Mouse (Mus musculus) kidney, postnatal 0 days (tissue): ENCODE measurements around the gene Tnfrsf12a. TPM values are rescaled to one million over a fixed set of nuclear protein-coding genes. Genes with fewer than 3 reads are reported as not detected.

Source experiments
- ATAC-seq: fragments of 200-750 bp; cut with Nextera tagmentation; replicated peaks from 2 replicates; pipeline ENCODE4 v1.8.0; 2017; ENCODE audit warnings: low read depth, moderate number of reproducible peaks, moderate TSS enrichment, moderate library complexity; ENCODE audit not compliant: low FRiP score
- DNase-seq: peaks from one replicate; pipeline ENCODE4 v3.0.0-alpha.2; 2016; ENCODE audit warnings: low spot score
- H3K27ac ChIP-seq: fragments of 300-500 bp; sonication (generic); 2 replicates; pipeline ENCODE4 v1.5.1; 2014; ENCODE audit warnings: mild to moderate bottlenecking
- H3K27me3 ChIP-seq: fragments of 300-500 bp; sonication (generic); 2 replicates; pipeline ENCODE4 v1.6.1; 2014; ENCODE audit warnings: low read length, mixed read lengths; ENCODE audit not compliant: insufficient read depth
- H3K36me3 ChIP-seq: fragments of 300-500 bp; sonication (generic); 2 replicates; pipeline ENCODE4 v1.6.1; 2014; ENCODE audit warnings: low read length, mixed read lengths; ENCODE audit not compliant: insufficient read depth
- H3K4me1 ChIP-seq: fragments of 300-500 bp; sonication (generic); replicated peaks from 2 replicates; pipeline ENCODE4 v1.6.1; 2014; ENCODE audit warnings: antibody characterized with exemption, low read length, mixed read lengths; ENCODE audit not compliant: insufficient read depth
- H3K4me2 ChIP-seq: fragments of 300-500 bp; sonication (generic); 2 replicates; pipeline ENCODE4 v1.6.1; 2014; ENCODE audit warnings: mild to moderate bottlenecking, low read length, moderate library complexity, mixed read lengths
- H3K4me3 ChIP-seq: fragments of 300-500 bp; sonication (generic); replicated peaks from 2 replicates; pipeline ENCODE4 v1.5.1; 2014; ENCODE audit warnings: low read depth, low read length
- H3K9ac ChIP-seq: fragments of 300-500 bp; sonication (generic); 2 replicates; pipeline ENCODE4 v1.6.1; 2014; ENCODE audit warnings: low read depth, low read length
- H3K9me3 ChIP-seq: fragments of 300-500 bp; sonication (generic); replicated peaks from 2 replicates; pipeline ENCODE4 v1.6.1; 2016; ENCODE audit warnings: low read length, inconsistent platforms, mixed read lengths
- CTCF ChIP-seq: IDR thresholded peaks from 2 replicates; pipeline ENCODE4 v1.5.1; 2016; ENCODE audit warnings: antibody characterized with exemption, low read depth, mild to moderate bottlenecking, moderate library complexity
- WGBS: fragments of 180-500 bp; shearing (Covaris S2); extraction: QIAGEN DNeasy Blood & Tissue Kit; methylation state at CpG from one replicate; pipeline ENCODE4 v1.1.7; 2014; 5-methylcytosine and 5-hydroxymethylcytosine counted together
- polyA plus RNA-seq: library from polyadenylated mRNA; unstranded; fragments of >200 nt; fragmentation: Nextera tagmentation; extraction: Ambion mirVana; gene quantifications from 2 replicates; pipeline ENCODE4 v1.2.1, GENCODE M21; 2015

Tnfrsf12a gene
- polyA plus RNA-seq, 1 experiment from 2014 or later, result 47.0 TPM

DNA sequence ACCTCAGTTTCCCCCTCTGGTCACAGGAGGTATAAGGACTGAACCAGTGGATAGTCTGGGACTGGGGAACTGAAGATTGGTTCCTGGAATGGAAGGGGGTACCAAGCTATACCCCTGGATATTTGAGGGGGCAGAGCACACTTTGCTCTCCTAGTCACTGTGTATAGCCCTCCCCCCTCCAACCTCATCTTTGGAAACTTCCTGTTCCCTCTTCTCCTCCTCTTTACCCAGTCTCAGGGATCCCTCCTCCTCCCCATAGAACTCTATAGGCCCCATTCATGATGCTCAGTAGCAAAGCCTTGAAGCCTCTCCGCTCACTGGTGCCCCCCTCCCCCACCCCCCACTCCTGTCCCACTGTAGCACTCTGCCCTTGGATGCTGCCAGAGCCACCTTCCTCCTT lies 42.2 kb upstream of the Tnfrsf12a start:
- H3K27ac ChIP-seq, result no peak overlapping the region
- no peaks in the 10 kb centered on the region for H3K27me3 ChIP-seq
- no peaks in the 10 kb centered on the region for H3K36me3 ChIP-seq
- ATAC-seq, result no peak
- 53% methylated on average over 1 of the region's 1 CpGs for WGBS
- H3K9me3 ChIP-seq, result no peaks in the 10 kb centered on the region
- DNase-seq, result no peak
- H3K4me2 ChIP-seq, result no peak overlapping the region
- H3K4me3 ChIP-seq, result no peak overlapping the region
- H3K4me1 ChIP-seq, result no peaks in the 10 kb centered on the region
- no peak overlapping the region for H3K9ac ChIP-seq
- TF ChIP-seq CTCF, result no peak

GRCm38 (mm10) chr17:23717003-23717402 lies 39.7 kb upstream of the Tnfrsf12a start:
- no peaks in the 10 kb centered on the region for H3K36me3 ChIP-seq
- H3K9ac ChIP-seq, result no peak overlapping the region
- H3K4me1 ChIP-seq, result no peaks in the 10 kb centered on the region
- H3K4me3 ChIP-seq, result no peak overlapping the region
- H3K4me2 ChIP-seq, result no peak overlapping the region
- 59% methylated on average over 2 of the region's 2 CpGs for WGBS
- no peak overlapping the region for H3K27ac ChIP-seq
- DNase-seq (no peak), ATAC-seq (no peak)
- no peak for TF ChIP-seq CTCF
- H3K9me3 ChIP-seq, result no peaks in the 10 kb centered on the region
- H3K27me3 ChIP-seq, result no peaks in the 10 kb centered on the region

DNA sequence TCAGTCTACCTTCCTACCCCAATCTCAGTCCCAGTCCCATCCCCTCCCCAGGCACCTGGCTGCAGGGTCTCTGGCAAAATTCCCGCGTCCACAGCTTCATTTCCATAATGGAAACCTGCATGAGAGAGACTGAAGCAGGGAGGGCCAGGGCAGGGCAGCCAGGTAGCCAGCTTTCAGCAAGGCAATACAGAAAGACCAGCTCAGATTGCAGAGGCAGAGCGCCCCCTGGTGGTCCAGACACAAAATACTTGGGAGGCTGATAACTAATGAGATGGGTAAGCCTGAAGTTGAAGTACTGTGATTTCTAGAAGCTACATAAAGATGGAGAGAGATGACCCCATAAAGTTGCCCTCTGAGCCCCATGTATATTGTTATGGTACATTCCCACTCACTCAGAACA lies 28.9 kb upstream of the Tnfrsf12a start:
- DNase-seq, result peak; percentile 84
- Histone ChIP-seq H3K27ac (no peak overlapping the region), H3K27me3 (no peaks in the 10 kb centered on the region), H3K4me3 (no peak overlapping the region), H3K36me3 (no peaks in the 10 kb centered on the region), H3K4me1 (no peaks in the 10 kb centered on the region), H3K9ac (no peak overlapping the region), H3K9me3 (no peaks in the 10 kb centered on the region), H3K4me2 (no peak overlapping the region)
- TF ChIP-seq CTCF, result peak; percentile 95
- 1% methylated on average over 3 of the region's 3 CpGs for WGBS
- ATAC-seq, result peak; percentile 58

- WGBS, result 86% methylated on average over 7 of the region's 7 CpGs
- no peak overlapping the region for H3K27ac ChIP-seq
- ATAC-seq (peak; percentile 27; the same call in 1 of the 2 replicates), DNase-seq (no peak)
- H3K36me3 ChIP-seq, result no peaks in the 10 kb centered on the region
- TF ChIP-seq CTCF, result no peak
- H3K27me3 ChIP-seq, result no peaks in the 10 kb centered on the region
- H3K9me3 ChIP-seq, result no peaks in the 10 kb centered on the region
- H3K4me3 ChIP-seq, result no peak overlapping the region
- H3K4me2 ChIP-seq, result no peak overlapping the region
- H3K9ac ChIP-seq, result no peak overlapping the region
- H3K4me1 ChIP-seq, result no peaks in the 10 kb centered on the region
Measured at GRCm38 (mm10) chr17:23705525-23706104, 28.3 kb upstream of the Tnfrsf12a start.

GRCm38 (mm10) chr17:23704741-23705140 lies 27.5 kb upstream of the Tnfrsf12a start:
- Histone ChIP-seq H3K4me2 (no peak overlapping the region), H3K27ac (no peak overlapping the region), H3K4me1 (no peaks in the 10 kb centered on the region), H3K4me3 (no peak overlapping the region), H3K27me3 (no peaks in the 10 kb centered on the region), H3K36me3 (no peaks in the 10 kb centered on the region), H3K9ac (no peak overlapping the region), H3K9me3 (no peaks in the 10 kb centered on the region)
- no peak for DNase-seq
- no peak for TF ChIP-seq CTCF
- ATAC-seq, result no peak
- 38% methylated on average over 7 of the region's 7 CpGs for WGBS

- H3K4me3 ChIP-seq, result no peak overlapping the region
- no peak for ATAC-seq
- no peak overlapping the region for H3K9ac ChIP-seq
- H3K9me3 ChIP-seq, result no peaks in the 10 kb centered on the region
- no peaks in the 10 kb centered on the region for H3K36me3 ChIP-seq
- TF ChIP-seq CTCF, result no peak
- no peak for DNase-seq
- no peak overlapping the region for H3K27ac ChIP-seq
- H3K4me1 ChIP-seq, result 0 out of 2 replicates have a peak, but pooled peaks cover 3% of the 10 kb centered on the region
- no peak overlapping the region for H3K4me2 ChIP-seq
- 89% methylated on average over 9 of the region's 9 CpGs for WGBS
- H3K27me3 ChIP-seq, result no peaks in the 10 kb centered on the region
Measured at GRCm38 (mm10) chr17:23703301-23703700, 26.0 kb upstream of the Tnfrsf12a start.

DNA sequence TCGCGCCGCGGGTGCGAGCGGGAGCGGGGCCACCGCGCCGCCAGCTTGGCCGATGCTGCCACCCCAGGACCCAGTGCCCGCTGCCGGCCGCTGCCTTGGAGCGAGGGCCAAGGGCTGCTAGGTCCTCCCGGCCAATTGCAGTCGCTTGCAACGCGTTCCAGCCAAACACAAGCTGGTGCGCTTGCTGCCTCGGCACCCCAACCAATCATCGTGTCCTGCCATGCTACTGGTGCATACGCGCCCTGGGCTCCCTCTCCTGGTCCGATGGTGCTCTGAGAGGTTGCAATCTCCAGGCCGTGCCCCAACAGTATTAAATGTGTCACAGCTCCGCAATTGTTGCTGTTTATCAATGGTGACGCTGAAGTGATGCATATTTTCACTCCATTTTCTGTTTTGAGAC lies 22.8 kb upstream of the Tnfrsf12a start:
- DNase-seq (peak; percentile 96), ATAC-seq (peak; percentile 94)
- no peaks in the 10 kb centered on the region for H3K27me3 ChIP-seq
- WGBS, result under 1% methylated on average over 28 of the region's 28 CpGs
- peak overlapping the region; percentile 65 for H3K9ac ChIP-seq
- H3K4me2 ChIP-seq, result peak overlapping the region; percentile 100
- H3K9me3 ChIP-seq, result no peaks in the 10 kb centered on the region
- peak overlapping the region; percentile 47; the same call in 1 of the 2 replicates for H3K27ac ChIP-seq
- H3K36me3 ChIP-seq, result no peaks in the 10 kb centered on the region
- H3K4me1 ChIP-seq, result 0 out of 2 replicates have a peak, but pooled peaks cover 3% of the 10 kb centered on the region
- TF ChIP-seq CTCF, result peak; percentile 81
- peak overlapping the region; percentile 63 for H3K4me3 ChIP-seq
